Mouse (Mus musculus): ENCODE results near the gene Fance.
A peak's percentile ranks its signal among the peaks of the same experiment; 100 is the strongest.
"Not testable (repeated sequence)": the region's sequence is repeated elsewhere in the genome, so short reads cannot be mapped to it uniquely, and the experiment has no call there.

The Fance gene

DNA sequence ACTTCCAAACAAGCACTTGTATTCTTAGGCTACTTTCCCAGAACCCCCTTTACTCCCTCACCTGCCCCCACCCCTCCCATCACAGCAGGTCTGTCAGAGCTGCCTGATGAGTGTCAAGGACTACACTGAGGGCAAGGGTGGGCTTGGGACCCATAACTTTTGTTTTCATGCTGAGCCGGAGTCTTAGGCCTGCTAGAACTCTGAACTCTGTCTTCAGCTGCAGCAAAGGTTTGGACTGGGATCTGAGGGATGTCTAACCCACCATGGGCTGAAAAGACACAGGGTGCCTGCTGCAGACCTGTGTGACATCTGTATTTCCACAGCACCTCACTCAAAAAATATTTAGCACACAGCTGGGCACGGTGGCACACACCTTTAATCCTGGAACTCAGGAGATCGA lies 13.6 kb downstream of the Fance start:
- DNase-seq (ENCODE audit: low spot score in 2 of 2): no peak

DNA sequence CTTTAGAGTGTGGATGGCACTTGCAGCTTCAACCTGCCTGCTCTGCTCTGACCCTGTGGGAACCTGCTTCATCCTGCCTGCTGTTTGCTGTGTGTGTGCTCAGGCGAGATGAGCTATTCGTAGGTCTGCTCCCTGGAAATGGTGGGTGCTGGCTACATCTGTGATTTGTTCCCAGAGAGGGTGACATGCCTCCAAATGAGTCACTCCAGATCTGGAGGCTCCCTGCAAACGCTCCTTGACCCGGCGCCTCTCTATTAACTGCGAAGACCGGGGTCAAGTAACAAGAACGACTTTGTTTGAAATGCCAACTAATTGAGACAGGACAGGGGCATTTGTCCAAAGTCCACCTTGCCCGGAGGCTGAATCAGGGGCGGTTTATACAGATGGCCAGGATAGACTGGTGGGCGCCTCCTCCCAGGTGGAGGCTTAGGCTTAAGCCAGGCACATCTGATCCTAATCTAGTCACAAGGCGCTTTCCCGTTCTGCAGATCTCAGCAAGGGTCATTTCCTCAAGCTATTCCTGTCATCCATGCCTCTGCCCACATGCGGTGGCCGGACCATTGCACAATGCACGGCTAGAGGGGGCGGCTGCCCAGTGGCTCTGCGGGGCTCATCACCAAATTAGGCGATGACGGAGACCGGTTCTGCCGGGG lies 14.5 kb downstream of the Fance start:
- DNase-seq (ENCODE audit: low spot score in 2 of 2): no peak

DNA sequence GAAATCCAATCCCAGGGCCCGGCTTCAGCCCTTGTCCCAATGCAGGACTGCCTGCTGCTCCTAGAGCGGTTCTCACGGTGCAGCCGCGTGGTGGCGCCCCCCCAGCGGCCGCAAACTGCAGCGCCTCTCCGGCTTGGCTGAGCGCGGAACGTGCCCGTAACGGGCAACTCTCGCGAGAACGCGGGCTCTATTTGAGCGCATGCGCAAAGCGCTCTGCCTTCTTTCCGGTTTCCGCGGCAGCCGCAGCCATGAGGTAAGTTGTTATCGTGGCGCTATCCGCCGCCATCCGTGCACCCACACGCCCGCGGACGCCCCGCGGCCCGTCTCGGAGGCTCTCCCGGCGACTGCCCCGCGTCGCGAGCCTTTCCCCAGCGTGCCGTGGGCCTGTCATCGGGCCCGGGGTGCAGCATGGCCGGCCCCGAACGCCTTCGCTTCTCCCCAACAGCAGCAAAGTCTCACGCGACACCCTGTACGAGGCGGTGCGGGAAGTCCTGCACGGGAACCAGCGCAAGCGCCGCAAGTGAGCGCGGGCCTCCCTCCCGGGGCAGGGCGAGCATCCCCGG lies 15.1 kb downstream of the Fance start, which contains the start of gene Rpl10a:
Gene Rpl10a (plus strand): TSS at position 106 of the 563 bp plus-strand sequence.
- peak; percentile 90 to 97 for DNase-seq (ENCODE audit: low spot score in 2 of 2)

DNA sequence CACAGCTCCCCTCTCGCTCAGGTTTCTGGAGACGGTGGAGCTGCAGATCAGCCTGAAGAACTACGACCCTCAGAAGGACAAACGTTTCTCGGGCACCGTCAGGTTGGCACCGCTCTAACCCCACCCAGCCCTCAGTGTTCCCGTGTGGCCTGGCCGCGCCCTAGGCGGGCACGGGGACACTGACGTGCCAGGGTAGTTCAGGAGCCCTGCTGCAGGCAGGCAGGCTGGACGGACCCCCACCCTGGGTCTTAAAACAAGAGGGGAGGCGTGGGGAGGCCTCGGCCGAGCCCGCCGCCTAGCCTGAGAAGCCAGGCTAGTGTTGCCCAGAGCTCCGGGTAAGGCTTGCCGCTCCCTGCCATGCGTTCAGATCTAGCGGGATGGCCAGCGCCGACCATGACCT lies 15.6 kb downstream of the Fance start:
- DNase-seq (ENCODE audit: low spot score in 2 of 2): no peak

DNA sequence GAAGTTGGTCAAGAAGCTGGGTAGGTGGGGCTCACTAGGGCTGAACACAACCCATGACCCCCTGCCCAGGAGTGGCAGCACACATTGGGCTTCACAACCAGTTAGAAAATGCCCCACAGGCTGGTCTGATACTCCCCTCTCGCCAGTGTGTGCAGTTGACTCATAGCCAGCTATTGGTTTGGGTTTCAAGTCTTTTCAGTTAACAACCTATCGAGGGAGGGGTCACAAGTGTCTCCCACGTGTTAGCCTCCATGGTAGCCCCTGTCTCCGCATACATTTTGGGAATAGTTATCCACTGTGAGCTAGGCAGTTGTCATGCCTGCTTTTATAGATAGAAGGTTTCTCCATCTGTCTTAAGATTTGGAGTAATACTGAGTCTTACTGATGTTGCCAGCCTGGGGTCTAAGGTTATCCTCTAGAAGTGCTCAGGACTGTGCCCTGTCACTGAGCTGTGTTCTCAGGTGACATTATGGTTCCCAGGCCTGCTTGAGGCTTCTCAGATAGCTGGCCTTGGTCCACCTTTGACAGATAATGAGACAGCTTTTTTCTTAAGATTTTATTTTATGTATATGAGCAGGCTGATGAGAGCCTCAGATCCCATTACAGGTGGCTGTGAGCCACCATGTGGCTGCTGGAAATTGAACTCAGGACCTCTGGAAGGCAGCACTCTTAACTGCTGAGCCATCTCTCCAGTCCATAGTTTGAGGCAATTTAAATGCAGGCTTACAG lies 16.3 kb downstream of the Fance start:
- DNase-seq (ENCODE audit: low spot score in 2 of 2): no peak

DNA sequence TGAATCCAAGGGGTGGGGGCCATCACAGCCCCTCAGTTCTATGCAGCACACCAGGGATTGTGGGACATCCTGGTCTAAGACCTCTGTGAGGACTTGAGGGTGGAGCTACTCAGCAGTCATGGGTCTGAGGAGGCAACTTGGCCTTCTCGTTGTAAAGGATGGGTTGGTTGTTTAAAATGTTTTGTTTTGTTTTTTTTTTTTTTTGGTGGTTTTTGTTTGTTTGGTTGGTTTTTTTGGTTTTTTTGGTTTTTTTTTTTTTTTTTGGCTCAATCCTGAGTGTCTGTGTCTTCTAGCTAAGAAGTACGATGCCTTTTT lies 16.9 kb downstream of the Fance start:
- no peak for DNase-seq (ENCODE audit: low spot score in 2 of 2)

DNA sequence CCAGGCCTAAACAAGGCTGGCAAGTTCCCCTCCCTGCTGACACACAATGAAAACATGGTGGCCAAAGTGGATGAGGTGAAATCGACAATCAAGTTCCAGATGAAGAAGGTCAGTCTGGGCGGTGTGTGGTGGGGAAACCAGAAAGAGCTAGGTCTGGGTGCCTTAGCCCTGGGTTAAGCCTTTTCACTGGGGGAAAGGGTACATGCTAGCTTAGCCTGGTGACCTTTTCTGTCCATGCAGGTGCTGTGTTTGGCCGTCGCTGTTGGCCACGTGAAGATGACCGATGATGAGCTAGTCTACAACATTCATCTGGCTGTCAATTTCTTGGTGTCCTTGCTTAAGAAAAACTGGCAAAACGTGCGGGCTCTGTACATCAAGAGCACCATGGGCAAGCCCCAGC lies 17.3 kb downstream of the Fance start:
- DNase-seq (ENCODE audit: low spot score in 2 of 2): not testable (repeated sequence)

DNA sequence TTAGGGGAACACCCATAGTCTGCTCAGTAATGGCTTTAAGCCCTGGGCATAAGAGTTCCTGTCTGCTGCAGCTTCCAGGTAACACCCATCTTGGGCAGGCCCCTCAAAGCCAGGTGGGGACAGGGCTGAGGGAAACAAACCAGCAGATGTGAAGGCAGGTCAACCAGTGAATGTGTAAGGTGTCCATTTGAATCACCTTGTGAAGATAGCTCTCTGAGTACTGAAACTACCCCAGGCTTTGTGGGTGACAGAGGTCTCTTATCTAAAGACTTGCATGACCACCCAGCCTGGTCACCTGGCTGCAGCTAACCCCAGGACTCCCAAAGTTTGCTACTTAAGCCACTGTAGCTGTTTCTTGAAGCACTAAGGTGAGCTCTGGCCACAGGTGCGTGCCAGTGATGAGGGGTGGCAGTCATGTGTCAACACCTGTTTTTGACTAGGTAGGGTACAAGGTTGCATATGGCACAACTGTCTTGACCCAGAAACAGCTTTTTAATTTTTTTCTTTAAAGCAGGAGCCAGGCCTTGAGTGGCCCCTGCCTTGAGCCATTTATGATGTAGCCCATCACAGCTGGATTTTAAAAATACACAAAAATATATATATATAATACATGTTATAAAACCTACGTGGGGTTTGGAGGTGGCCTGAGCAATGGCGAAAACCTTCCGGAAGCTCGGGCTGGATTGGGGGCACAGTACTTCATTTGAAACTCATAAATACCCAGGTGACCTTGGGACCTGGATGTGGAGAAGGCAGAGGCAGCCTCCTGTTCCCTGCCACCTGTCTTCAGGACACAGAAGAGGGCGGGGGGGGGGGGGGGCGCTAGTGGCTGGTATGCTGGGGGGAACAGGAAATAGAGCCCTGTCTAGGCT lies 18.2 kb downstream of the Fance start:
- DNase-seq (ENCODE audit: low spot score in 2 of 2): no peak

DNA sequence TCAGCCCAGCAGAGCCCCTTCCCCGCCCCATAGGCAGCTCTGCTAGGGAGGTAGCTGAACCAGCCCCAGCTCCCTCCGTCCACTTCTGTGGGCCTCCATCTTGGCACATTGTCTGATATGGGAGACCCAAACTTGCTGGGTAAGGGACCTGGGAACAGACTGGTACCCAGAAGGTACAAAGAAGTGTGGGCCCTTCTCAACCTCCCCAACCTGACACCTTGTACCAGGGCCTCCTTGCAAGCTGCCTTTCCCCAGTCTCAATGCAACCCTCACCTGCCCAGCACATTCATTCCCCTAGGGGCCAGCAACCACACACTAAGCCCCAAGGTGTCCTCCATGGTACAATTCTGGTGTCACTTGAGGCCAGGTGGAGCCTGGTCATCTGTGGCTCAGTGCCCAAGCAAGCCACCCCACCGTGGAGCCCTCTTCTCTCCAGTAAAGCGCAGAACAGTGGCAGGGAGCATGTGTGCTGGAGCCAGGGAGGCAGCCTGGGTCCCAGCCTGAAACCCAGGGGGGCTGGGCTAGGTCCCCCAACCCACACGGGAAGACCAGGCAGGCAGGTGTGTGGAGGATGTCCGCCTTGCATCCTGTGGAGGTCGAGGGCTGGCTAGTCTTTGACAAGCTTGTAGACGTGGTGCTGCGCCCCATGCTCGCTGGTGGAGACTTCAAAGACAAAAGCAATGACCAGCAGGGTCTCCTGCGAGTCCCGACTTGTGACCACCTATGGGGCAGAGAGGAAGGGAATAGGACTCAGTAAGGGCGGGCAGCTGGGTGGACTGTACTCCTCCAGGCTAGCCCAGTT lies 19.0 kb downstream of the Fance start:
- DNase-seq (ENCODE audit: low spot score in 2 of 2): no peak

DNA sequence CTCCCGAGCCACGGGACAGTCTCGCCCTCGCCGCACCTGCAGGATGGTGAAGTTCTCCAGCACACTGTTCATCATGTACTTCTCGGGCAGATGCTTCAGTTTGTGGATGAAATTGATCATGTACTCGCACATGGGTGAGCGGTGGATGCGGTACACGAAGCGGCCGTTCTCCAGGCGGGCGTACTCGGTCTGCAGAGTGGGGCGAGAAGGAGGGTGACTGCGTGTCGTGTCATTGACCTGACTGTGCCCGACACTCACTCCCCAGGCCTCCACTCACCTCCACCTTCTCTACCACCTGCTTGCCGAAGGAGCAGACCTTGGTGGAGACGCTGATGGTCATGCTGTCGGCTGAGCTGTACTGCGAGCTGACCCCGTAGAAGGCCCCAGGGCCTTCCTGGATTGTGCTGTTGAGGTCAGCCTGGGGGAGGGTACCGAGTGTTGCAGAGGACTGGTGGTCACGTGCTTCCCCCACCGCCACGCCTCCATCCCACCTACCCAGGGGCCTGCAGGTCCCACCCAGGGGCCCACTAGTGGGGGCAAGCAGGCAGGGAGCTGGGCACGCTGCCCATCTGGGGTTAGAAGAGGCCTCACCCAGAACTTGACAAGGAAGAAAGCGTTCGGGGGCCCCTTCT lies 19.7 kb downstream of the Fance start:
- no peak for DNase-seq (ENCODE audit: low spot score in 2 of 2)

DNA sequence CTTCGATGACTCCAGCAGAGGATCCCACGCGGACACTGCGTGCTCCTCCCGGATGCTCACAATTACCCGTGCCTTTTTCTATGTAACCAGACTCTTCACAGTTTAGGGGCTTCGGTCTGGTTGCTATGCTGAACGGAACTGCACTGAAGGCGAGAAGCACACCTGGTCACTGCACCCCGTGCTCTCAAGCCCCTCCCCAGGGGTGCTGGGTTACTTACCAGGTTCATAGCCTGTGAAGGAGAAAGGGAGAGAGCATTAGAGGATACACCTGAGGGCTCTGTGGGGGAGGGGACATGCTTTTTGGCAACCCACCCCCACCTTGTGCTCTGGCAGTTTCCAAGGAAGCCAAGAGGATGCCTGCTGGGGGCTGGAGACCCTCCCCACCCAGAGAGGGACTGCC lies 21.9 kb downstream of the Fance start:
- DNase-seq (ENCODE audit: low spot score in 2 of 2): no peak

DNA sequence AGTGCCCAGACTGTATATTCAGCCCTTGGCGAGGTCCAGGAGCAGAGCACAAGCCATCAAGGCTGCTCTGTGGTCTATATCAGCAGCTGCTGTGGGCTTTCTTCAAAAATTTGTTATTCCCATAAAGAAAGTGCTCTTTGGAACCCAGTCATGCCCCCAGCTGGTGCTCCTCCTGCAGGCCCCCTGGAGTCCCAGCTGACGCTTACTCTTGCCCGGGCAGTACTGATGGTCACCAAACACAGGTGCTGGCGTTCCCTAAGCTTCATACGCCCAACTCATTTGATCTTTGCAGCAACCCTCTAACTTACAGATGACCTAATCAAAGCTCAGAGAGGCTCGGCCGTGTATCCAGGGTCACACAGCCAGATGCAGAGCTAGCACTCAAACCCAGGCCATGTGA lies 24.2 kb downstream of the Fance start:
- DNase-seq (ENCODE audit: low spot score in 2 of 2): no peak

DNA sequence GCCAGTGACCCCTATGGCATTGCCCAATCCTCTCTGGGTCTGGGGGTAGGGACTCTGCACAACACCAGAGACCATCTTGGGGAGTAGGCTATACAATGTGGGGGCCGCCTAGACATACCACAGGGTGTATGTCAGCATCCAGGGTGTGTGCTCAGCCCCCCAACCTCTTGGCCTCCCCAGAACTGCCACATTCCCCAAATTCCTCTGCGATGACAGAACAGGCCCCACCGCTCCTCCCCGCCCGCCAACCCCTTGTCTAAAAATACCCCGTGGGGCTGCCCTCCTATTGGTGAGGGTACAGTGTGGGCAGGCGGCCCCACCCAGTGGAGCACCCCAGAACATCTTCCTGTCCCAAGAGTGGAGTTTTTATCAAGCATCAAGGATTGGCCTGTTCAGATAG lies 27.3 kb downstream of the Fance start:
- no peak for DNase-seq (ENCODE audit: low spot score in 2 of 2)

DNA sequence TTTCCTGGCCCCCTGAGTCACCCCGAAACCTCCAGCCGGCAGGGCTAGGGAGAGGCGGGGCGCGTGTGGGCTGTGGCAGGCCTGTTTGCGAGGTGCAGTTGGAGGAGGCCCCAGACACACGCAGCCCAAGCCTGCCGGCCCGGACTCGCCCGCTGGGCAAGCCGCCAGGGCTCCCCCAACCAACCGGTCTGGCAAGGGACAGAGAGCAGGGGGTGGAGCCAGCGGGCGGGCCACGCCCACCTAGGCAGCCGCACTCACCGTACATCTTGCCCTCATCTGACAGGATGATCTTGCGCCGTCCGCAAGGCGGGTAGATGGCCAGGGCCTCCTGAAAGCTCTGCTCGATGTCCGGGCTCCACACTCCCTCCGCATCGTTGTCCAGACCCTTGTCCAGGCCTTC lies 27.8 kb downstream of the Fance start:
- DNase-seq (ENCODE audit: low spot score in 2 of 2): peak; percentile 72 to 77

DNA sequence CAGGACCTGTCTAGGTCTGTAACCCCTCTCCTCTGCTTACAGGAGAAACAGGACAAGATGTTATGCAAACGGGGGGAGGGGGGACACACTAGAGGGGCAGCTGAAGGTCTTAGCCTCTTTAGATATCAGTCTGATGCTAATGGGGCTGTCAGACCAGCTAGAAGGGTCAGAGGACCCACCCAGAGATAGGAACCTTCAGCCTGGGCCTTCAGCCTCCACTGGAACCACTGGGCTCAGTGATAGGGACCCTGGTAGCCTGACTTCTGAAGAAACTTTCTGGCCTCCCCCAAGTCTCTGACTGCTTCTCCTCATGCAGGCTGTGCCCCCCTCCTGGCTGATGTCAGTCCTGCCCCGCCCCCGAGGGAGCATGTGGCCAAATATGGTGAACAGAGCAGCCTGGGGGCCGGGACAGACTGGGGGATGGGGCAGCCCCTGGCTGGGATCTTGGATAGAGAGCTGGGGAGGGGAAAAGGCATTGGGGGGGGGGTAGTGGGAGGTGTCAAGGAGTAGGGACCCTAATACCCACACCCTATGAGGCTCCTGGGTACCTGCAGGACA lies 30.8 kb downstream of the Fance start:
- DNase-seq (ENCODE audit: low spot score in 2 of 2): no peak

DNA sequence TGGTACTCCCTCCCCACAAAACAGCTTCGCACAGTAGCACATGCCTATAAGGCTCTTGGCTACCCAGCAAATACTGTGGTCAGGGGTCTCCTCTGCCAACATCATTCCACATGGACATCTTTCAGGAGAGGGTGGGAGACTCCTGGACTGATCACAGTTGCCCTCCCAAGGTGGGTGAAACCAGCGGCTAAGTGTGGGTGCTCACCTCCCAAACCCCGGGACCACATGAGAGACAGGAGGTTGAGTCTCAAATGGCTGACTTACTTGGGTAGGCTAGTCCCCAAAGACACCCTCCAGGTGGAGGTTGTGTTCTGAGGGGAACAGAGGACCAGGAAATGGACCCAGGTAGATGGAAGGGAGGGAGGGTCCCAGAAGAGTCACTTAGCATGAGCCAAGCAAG lies 31.4 kb downstream of the Fance start:
- no peak for DNase-seq (ENCODE audit: low spot score in 2 of 2)

DNA sequence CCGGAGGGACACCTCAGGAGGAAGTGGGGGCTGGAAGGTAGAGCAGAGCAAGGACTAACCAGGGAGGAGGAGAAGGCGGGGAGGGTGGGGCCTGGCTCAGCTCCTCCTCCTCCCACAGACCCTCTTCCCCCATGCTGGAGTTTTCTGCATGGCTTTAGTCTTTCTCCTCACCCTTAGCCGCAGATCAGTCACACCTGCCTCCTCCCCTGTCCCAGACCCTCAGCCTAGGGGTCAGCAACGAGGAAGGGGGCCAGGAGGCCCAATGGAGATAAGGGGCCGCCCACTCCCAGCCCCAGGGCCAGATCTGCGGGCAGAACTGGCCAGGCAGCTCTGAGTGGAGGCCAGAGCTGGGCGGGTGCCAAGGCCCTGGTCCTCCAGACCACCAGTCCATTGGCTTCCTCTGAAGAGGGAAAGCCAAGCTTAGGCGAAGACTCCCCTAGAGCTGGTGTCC lies 32.0 kb downstream of the Fance start:
- DNase-seq (ENCODE audit: low spot score in 2 of 2): no peak

DNA sequence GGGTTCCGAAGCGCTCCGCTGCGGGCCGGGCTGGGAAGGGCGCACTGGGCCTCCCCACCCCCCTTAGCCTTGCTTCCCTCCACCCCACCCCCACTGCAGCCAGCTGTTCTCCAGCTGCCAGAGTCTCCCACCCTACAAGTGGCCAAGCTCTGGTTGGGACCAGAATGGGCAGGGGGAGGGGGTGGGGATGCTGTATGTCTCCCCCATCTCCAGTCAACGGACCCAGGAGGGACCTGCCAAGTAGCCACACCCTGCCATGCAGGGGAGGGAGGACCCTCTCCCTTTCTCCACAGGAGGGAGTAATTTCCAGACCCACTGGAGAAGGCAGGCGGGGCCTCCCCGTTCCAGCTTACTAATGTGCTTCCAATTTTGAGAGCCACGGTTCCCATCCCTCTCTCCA lies 32.6 kb downstream of the Fance start:
- no peak for DNase-seq (ENCODE audit: low spot score in 2 of 2)

DNA sequence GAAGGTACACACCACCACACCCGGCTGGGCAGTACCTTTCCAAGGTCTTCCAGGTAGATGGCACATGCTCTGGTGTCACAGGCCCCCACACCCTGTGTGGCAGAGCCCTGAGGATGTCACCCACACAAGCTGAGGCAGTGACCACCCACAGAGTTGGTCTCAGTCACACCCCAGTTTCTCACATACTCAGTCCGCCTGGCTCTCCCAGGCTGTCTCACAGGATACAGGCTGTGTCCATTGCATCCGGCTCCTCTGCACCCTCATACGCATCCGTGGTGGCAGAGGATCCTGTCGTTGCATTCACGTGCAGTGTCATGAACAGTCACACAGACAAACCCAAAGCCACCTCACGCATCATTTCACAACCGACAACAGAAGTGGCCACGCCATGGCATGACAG lies 34.0 kb downstream of the Fance start:
- DNase-seq (ENCODE audit: low spot score in 2 of 2): no peak

DNA sequence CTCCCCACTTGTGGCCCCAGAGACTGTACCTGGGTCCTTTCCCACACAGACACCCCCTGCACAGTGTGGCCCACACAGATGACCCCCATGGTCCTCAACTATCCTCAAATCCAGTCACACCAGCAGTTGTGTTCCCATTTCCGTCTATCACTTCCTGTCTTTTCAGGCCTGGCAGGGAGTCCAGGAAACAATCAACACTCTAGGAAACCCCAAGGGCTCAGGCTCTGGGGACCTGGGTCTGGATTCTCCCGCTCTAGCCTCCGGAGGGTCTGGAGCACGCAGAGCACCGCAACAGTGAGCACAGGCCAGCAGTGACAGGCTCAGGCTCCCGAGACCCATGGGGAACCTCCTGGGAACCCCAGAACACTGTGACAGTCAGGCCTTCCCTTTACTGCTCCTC lies 34.9 kb downstream of the Fance start:
- DNase-seq (ENCODE audit: low spot score in 2 of 2): no peak

Data from frontal cortex, postnatal 10 days (tissue).